Mouse (Mus musculus) mouse embryonic stem cell (cell line): ENCODE measurements around the gene Unc13a.
"Not testable (repeated sequence)": the region's sequence is repeated elsewhere in the genome, so short reads cannot be mapped to it uniquely, and the experiment has no call there.

Experiments used
- in situ Hi-C, 2 experiments: fragments of 300-500 bp; cut with MboI; formaldehyde crosslinking; loops; 1 replicate in 1 of 2; 3 replicates in 1 of 2; pipeline ENCODE4 v1.14.3; 2019 to 2020; ENCODE audit warnings: low sequenced_read_pairs in 2 of 2, low pct_unique_long_range_greater_than_20kb in 1 of 2, mixed read lengths in 1 of 2; ENCODE audit not compliant: unreplicated experiment in 1 of 2

Gene Unc13a

GRCm38 (mm10) chr8:71671549-71671965 lies at the start of gene Unc13a:
Gene Unc13a, minus strand, starts transcription at chr8:71671757.
- in situ Hi-C loops: no loop called here

- in situ Hi-C loops: loop anchor here (10.0 to 25.0 kb wide), 2 partner anchors 267 to 275 kb away; no protein-coding TSS in a partner anchor
These were observed 48.4 kb upstream of the Unc13a start for GRCm38 (mm10) chr8:71719928-71720457.

GRCm38 (mm10) chr8:71719218-71719617 lies 47.7 kb upstream of the Unc13a start:
- in situ Hi-C loops: loop anchor here in 1 of 2 experiments (25.0 kb wide), 1 partner anchor 268 kb away; no protein-coding TSS in a partner anchor

- in situ Hi-C loops: loop anchor here in 1 of 2 experiments (25.0 kb wide), 1 partner anchor 269 kb away; no protein-coding TSS in a partner anchor
These were observed 46.7 kb upstream of the Unc13a start for GRCm38 (mm10) chr8:71718252-71718651.

- in situ Hi-C loops: loop anchor here in 1 of 2 experiments (25.0 kb wide), 1 partner anchor 270 kb away; no protein-coding TSS in a partner anchor
These were observed 45.5 kb upstream of the Unc13a start for GRCm38 (mm10) chr8:71717096-71717495.

GRCm38 (mm10) chr8:71716561-71717053 lies 45.0 kb upstream of the Unc13a start:
- in situ Hi-C loops: loop anchor here in 1 of 2 experiments (25.0 kb wide), 1 partner anchor 271 kb away; no protein-coding TSS in a partner anchor

GRCm38 (mm10) chr8:71715531-71715930 lies 44.0 kb upstream of the Unc13a start:
- in situ Hi-C loops: loop anchor here in 1 of 2 experiments (25.0 kb wide), 1 partner anchor 272 kb away; no protein-coding TSS in a partner anchor

- in situ Hi-C loops: loop anchor here in 1 of 2 experiments (25.0 kb wide), 1 partner anchor 276 kb away; no protein-coding TSS in a partner anchor
These were observed 40.0 kb upstream of the Unc13a start for GRCm38 (mm10) chr8:71711574-71711973.

- in situ Hi-C loops: loop anchor here in 1 of 2 experiments (25.0 kb wide), 1 partner anchor 277 kb away; no protein-coding TSS in a partner anchor
These were observed 38.4 kb upstream of the Unc13a start for GRCm38 (mm10) chr8:71709800-71710446.

- in situ Hi-C loops: loop anchor here in 1 of 2 experiments (25.0 kb wide), 1 partner anchor 278 kb away; no protein-coding TSS in a partner anchor
These were observed 37.7 kb upstream of the Unc13a start for GRCm38 (mm10) chr8:71709134-71709799.

- in situ Hi-C loops: loop anchor here in 1 of 2 experiments (25.0 kb wide), 1 partner anchor 279 kb away; no protein-coding TSS in a partner anchor
These were observed 36.3 kb upstream of the Unc13a start for GRCm38 (mm10) chr8:71707874-71708273.

- in situ Hi-C loops: loop anchor here in 1 of 2 experiments (25.0 kb wide), 1 partner anchor 284 kb away; no protein-coding TSS in a partner anchor
These were observed 31.8 kb upstream of the Unc13a start for GRCm38 (mm10) chr8:71703400-71703799.

- in situ Hi-C loops: loop anchor here in 1 of 2 experiments (25.0 kb wide), 1 partner anchor 284 kb away; no protein-coding TSS in a partner anchor
These were observed 31.4 kb upstream of the Unc13a start for GRCm38 (mm10) chr8:71702923-71703322.

- in situ Hi-C loops: loop anchor here in 1 of 2 experiments (25.0 kb wide), 1 partner anchor 285 kb away; no protein-coding TSS in a partner anchor
These were observed 30.5 kb upstream of the Unc13a start for GRCm38 (mm10) chr8:71702087-71702432.

GRCm38 (mm10) chr8:71701414-71702086 lies 30.0 kb upstream of the Unc13a start, which contains the start of gene B3gnt3:
Gene B3gnt3, minus strand, starts transcription at chr8:71701789.
- in situ Hi-C loops: loop anchor here in 1 of 2 experiments (25.0 kb wide), 1 partner anchor 286 kb away; no protein-coding TSS in a partner anchor

- in situ Hi-C loops: loop anchor here in 1 of 2 experiments (25.0 kb wide), 1 partner anchor 287 kb away; no protein-coding TSS in a partner anchor
These were observed 29.1 kb upstream of the Unc13a start for GRCm38 (mm10) chr8:71700493-71701269.

GRCm38 (mm10) chr8:71695456-71695855 lies 23.9 kb upstream of the Unc13a start:
- in situ Hi-C loops: not testable (repeated sequence)
